Mouse (Mus musculus) CH12.LX (cell line): ENCODE measurements around the gene Dimt1. TPM values are rescaled to one million over a fixed set of nuclear protein-coding genes. Genes with fewer than 3 reads are reported as not detected.
A peak's percentile ranks its signal among the peaks of the same experiment; 100 is the strongest.

ENCODE experiments used
- DNase-seq: peaks from one replicate; pipeline ENCODE4 v3.0.0-alpha.2; 2013; ENCODE audit errors: extremely low read depth
- H3K27ac ChIP-seq: 2 replicates; pipeline ENCODE4 v1.5.1; 2012; ENCODE audit warnings: low read depth, mild to moderate bottlenecking, control low read depth, moderate library complexity; ENCODE audit not compliant: insufficient read depth
- H3K27me3 ChIP-seq: replicated peaks from 2 replicates; pipeline ENCODE3; 2012; ENCODE audit warnings: inconsistent platforms
- H3K36me3 ChIP-seq, 2 experiments: replicated peaks in 1 of 2; 2 replicates each; pipeline versions ENCODE3 to v1.6.1; 2012; ENCODE audit warnings: inconsistent platforms in 1 of 2, low read length in 1 of 2, mild to moderate bottlenecking in 1 of 2, mixed read lengths in 1 of 2, moderate library complexity in 1 of 2; ENCODE audit not compliant: control insufficient read depth in 1 of 2, insufficient read depth in 1 of 2
- H3K4me1 ChIP-seq, 2 experiments: 2 replicates each; pipeline ENCODE4 v1.6.1; 2012; ENCODE audit warnings: inconsistent platforms in 1 of 2, moderate library complexity in 1 of 2; ENCODE audit not compliant: insufficient read depth in 2 of 2, control insufficient read depth in 1 of 2
- H3K4me2 ChIP-seq: 2 replicates; pipeline ENCODE4 v1.6.1; 2012; ENCODE audit warnings: low read depth, mild to moderate bottlenecking, control low read depth; ENCODE audit not compliant: poor library complexity, insufficient read depth, severe bottlenecking
- H3K4me3 ChIP-seq, 3 experiments: fragments of 150-350 bp in 1 of 3; sonication (generic) in 1 of 3; replicated peaks in 1 of 3; 2 replicates each; pipeline versions ENCODE3 to v1.5.1; 2011 to 2012; ENCODE audit warnings: low read depth in 2 of 3, low read length in 2 of 3, mild to moderate bottlenecking in 2 of 3, moderate library complexity in 2 of 3, control low read depth in 1 of 3, improper control_type of control experiment in 1 of 3, inconsistent platforms in 1 of 3, mixed read lengths in 1 of 3; ENCODE audit not compliant: poor library complexity in 1 of 3
- H3K79me2 ChIP-seq: replicated peaks from 2 replicates; pipeline ENCODE4 v1.6.1; 2012; ENCODE audit warnings: mild to moderate bottlenecking, moderate library complexity; ENCODE audit not compliant: control insufficient read depth, poor library complexity, insufficient read depth, severe bottlenecking; ENCODE audit errors: extremely low read depth
- H3K9ac ChIP-seq: 2 replicates; pipeline ENCODE4 v1.6.1; 2012; ENCODE audit warnings: low read depth, mild to moderate bottlenecking, control low read depth, moderate library complexity; ENCODE audit not compliant: insufficient read depth
- H3K9me3 ChIP-seq: replicated peaks from 2 replicates; pipeline ENCODE3; 2012; ENCODE audit warnings: low read length, inconsistent platforms, mixed read lengths
- BHLHE40 ChIP-seq: IDR thresholded peaks from 2 replicates; pipeline ENCODE4 v1.6.1; 2011; ENCODE audit warnings: mild to moderate bottlenecking, low read depth, low read length, improper control_type of control experiment
- CHD1 ChIP-seq: IDR thresholded peaks from 2 replicates; pipeline ENCODE4 v1.6.1; 2012; ENCODE audit warnings: low read depth, low read length, improper control_type of control experiment, inconsistent platforms
- ELF1 ChIP-seq: IDR thresholded peaks from 2 replicates; pipeline ENCODE4 v1.6.1; 2014; ENCODE audit warnings: low read depth, mild to moderate bottlenecking, inconsistent platforms, low read length, improper control_type of control experiment
- EP300 ChIP-seq: IDR thresholded peaks from 2 replicates; pipeline ENCODE4 v1.6.1; 2011; ENCODE audit warnings: low read length, improper control_type of control experiment
- IRF4 ChIP-seq: IDR thresholded peaks from 2 replicates; pipeline ENCODE4 v1.6.1; 2014; ENCODE audit warnings: low read depth, mild to moderate bottlenecking, inconsistent platforms, low read length, improper control_type of control experiment
- JUN ChIP-seq: IDR thresholded peaks from 2 replicates; pipeline ENCODE4 v1.6.1; 2011; ENCODE audit warnings: low read depth, mild to moderate bottlenecking, low read length, improper control_type of control experiment, moderate library complexity; ENCODE audit not compliant: insufficient read depth
- KAT2A ChIP-seq: IDR thresholded peaks from 2 replicates; pipeline ENCODE4 v1.6.1; 2012; ENCODE audit warnings: low read length, improper control_type of control experiment, inconsistent platforms; ENCODE audit not compliant: insufficient replicate concordance
- MAFK ChIP-seq: IDR thresholded peaks from 2 replicates; pipeline ENCODE4 v1.6.1; 2011; ENCODE audit warnings: low read length, improper control_type of control experiment; ENCODE audit not compliant: insufficient replicate concordance
- MAZ ChIP-seq: IDR thresholded peaks from 2 replicates; pipeline ENCODE4 v1.6.1; 2012; ENCODE audit warnings: low read depth, mild to moderate bottlenecking, inconsistent platforms, low read length, improper control_type of control experiment, moderate library complexity
- MXI1 ChIP-seq: IDR thresholded peaks from 2 replicates; pipeline ENCODE4 v1.6.1; 2011; ENCODE audit warnings: mild to moderate bottlenecking, low read depth, low read length, improper control_type of control experiment
- NELFE ChIP-seq: IDR thresholded peaks from 2 replicates; pipeline ENCODE4 v1.6.1; 2011; ENCODE audit warnings: low read depth, low read length, improper control_type of control experiment
- RCOR1 ChIP-seq: conservative IDR thresholded peaks from 2 replicates; pipeline ENCODE4 v1.6.1; 2012; ENCODE audit warnings: low read depth, mild to moderate bottlenecking, inconsistent platforms, low read length, improper control_type of control experiment
- UBTF ChIP-seq: IDR thresholded peaks from 2 replicates; pipeline ENCODE4 v1.6.1; 2012; ENCODE audit warnings: low read depth, mild to moderate bottlenecking, inconsistent platforms, low read length, improper control_type of control experiment, moderate library complexity
- ZKSCAN1 ChIP-seq: IDR thresholded peaks from 2 replicates; pipeline ENCODE4 v1.6.1; 2012; ENCODE audit warnings: low read depth, inconsistent platforms, low read length, improper control_type of control experiment, borderline replicate concordance
- ZMIZ1 ChIP-seq: IDR thresholded peaks from 2 replicates; pipeline ENCODE4 v1.6.1; 2012; ENCODE audit warnings: low read depth, mild to moderate bottlenecking, inconsistent platforms, low read length, improper control_type of control experiment
- ZNF384 ChIP-seq: IDR thresholded peaks from 2 replicates; pipeline ENCODE4 v1.6.1; 2012; ENCODE audit warnings: low read depth, low read length, improper control_type of control experiment, inconsistent platforms
- dilution Hi-C: fragments of 300-500 bp; cut with MboI; formaldehyde crosslinking; loops from 2 replicates; pipeline ENCODE4 v1.14.3; 2020; ENCODE audit warnings: low sequenced_read_pairs; ENCODE audit not compliant: extremely low pct_unique_long_range_greater_than_20kb, extremely low pct_ligation_motif_present
- in situ Hi-C: fragments of 300-500 bp; cut with MboI; formaldehyde crosslinking; loops from 3 replicates; pipeline ENCODE4 v1.14.3; 2019; ENCODE audit warnings: low sequenced_read_pairs, low pct_ligation_motif_present, low pct_unique_long_range_greater_than_20kb, mixed read lengths
- polyA plus RNA-seq: library from polyadenylated mRNA; unstranded; fragments of >175 nt; gene quantifications from 2 replicates; pipeline ENCODE4 v1.2.1, GENCODE M21; 2012; ENCODE audit warnings: low read depth; ENCODE audit not compliant: insufficient read length
- total RNA-seq, 2 experiments: library from RNA; depleted of rRNA; stranded (reverse); fragments of 300-350 nt in 1 of 2; fragments of >200 nt in 1 of 2; gene quantifications; 2 replicates each; pipeline ENCODE4 v1.2.3; 2012 to 2014

Dimt1 gene
- total and polyA plus RNA-seq, 3 experiments = 25.9 to 66.4 (median 49.4) TPM

DNA sequence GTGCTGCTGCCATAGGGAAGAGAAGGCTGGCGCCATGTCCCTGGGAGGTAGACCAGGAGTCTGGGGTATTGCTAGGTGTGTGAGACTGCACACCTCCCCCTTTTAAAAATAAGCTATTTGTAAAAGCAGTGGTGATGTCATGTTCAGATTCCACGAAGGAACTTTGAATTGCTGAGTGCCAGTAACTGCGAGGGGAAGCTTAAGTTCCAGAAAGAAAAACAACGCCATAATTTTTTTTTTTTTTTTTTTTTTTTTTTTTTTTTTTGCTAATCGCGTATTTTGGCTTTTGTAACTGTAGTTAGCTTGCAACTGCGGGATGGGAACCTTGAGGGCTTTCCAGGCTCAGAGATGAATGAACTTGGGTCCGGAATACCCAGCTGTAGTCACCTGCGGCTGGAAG, 1.4 kb upstream of the Dimt1 start:
- no peak for DNase-seq
- TF ChIP-seq NELFE = no peak
- 0 out of 2 replicates have a peak, but pooled peaks have one; percentile 14 for TF ChIP-seq ZNF384
- TF ChIP-seq JUN = no peak
- Histone ChIP-seq H3K27me3 (no peaks in the 10 kb centered on the region), H3K4me2 (no peak overlapping the region), H3K79me2 (peaks cover 26% of the 10 kb centered on the region), H3K4me1 (peaks cover 3 to 18% of the 10 kb centered on the region in 2 experiments; a peak in 3 of 4 replicates), H3K9me3 (no peaks in the 10 kb centered on the region), H3K36me3 (peaks cover 12 to 16% of the 10 kb centered on the region in 2 experiments), H3K4me3 (no peak overlapping the region), H3K9ac (no peak overlapping the region), H3K27ac (no peak overlapping the region)
- in situ Hi-C loops = loop anchor here (10.0 kb wide), 1 partner anchor 149 kb away; no protein-coding TSS in a partner anchor
- dilution Hi-C loops = no loop called here

DNA sequence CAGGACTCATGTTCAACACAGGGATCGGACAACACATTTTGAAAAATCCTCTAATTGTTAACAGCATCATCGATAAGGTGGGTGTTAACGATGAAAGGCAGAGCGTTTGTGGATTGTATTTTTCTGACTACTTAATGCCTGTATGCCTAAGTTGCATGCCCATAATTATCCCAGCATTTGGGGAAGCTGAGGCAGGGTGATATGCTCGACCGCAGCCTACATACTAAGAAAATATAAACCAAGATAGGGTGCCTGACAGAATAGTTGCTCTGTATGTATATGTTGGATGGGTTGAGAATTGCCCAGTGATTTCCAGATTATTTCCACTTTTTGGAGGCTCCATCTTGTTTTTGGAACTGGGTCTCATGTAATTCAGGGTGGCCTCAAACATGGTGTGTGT, 656 bp downstream of the Dimt1 start:
- in situ Hi-C loops = loop anchor here (10.0 kb wide), 1 partner anchor 147 kb away; no protein-coding TSS in a partner anchor
- dilution Hi-C loops = no loop called here
- Histone ChIP-seq H3K4me3 (peak overlapping the region; percentile 66 to 100 (median 75)), H3K27me3 (no peaks in the 10 kb centered on the region), H3K36me3 (peaks cover 29 to 33% of the 10 kb centered on the region in 2 experiments), H3K79me2 (peaks cover 26% of the 10 kb centered on the region), H3K9ac (peak overlapping the region; percentile 74), H3K4me1 (peaks cover 3 to 12% of the 10 kb centered on the region in 2 experiments; a peak in 2 of 4 replicates), H3K4me2 (peak overlapping the region; percentile 83), H3K9me3 (no peaks in the 10 kb centered on the region), H3K27ac (no peak overlapping the region)
- TF ChIP-seq IRF4 (no peak), ZMIZ1 (no peak), EP300 (no peak), MAFK (no peak), KAT2A (no peak), ELF1 (no peak), JUN (no peak), BHLHE40 (no peak), CHD1 (no peak), MXI1 (no peak), UBTF (no peak), RCOR1 (no peak), ZKSCAN1 (no peak), MAZ (no peak)
- no peak for DNase-seq
